Mouse (Mus musculus): ENCODE measurements around the gene Myo1e. TPM values are rescaled to one million over a fixed set of nuclear protein-coding genes. Genes with fewer than 3 reads are reported as not detected.
"Not testable (repeated sequence)": the region's sequence is repeated elsewhere in the genome, so short reads cannot be mapped to it uniquely, and the experiment has no call there.

The Myo1e gene
- polyA plus RNA-seq, 1 experiment from 2014 or later: 5.9 TPM

DNA sequence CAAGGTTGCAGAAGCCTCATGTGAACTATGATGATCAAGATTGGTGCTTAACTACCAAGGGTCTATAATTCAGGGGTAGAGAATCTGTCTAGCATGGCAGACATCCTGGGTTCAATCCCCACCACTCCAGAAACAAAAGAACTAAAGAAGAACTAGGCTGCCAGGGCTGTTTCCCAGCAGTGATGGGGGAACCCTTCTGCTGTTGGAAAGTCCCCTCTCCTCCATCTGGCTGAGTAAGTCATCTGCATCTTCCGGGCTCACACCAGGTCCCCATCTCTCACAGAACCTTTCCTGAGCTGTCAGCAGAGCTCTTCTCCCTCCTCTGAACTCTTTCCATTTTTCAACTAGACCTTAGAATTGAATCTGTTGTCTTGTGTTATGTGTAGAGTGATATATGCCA lies 45.9 kb downstream of the Myo1e start:
- Histone ChIP-seq H3K9ac (ENCODE audit: low read depth, low read length) (no peak overlapping the region), H3K36me3 (ENCODE audit: control insufficient read depth, insufficient read depth, low read length) (no peaks in the 10 kb centered on the region), H3K4me1 (replicated peaks; ENCODE audit: control insufficient read depth, insufficient read depth, low read length) (peaks cover 1% of the 10 kb centered on the region; the same call in 1 of the 2 replicates), H3K27me3 (replicated peaks; ENCODE audit: control insufficient read depth, insufficient read depth, low read length) (no peaks in the 10 kb centered on the region), H3K4me2 (no peak overlapping the region), H3K27ac (ENCODE audit: low read depth, low read length) (no peak overlapping the region), H3K9me3 (ENCODE audit: control insufficient read depth, low read length) (no peaks in the 10 kb centered on the region), H3K4me3 (ENCODE audit: low read depth, low read length) (no peak overlapping the region)
- ATAC-seq (replicated peaks; ENCODE audit: low FRiP score) (no peak), DNase-seq (ENCODE audit: low spot score) (no peak)
- WGBS: 78% methylated on average over 1 of the region's 1 CpGs

GRCm38 (mm10) chr9:70255005-70255404 lies 47.9 kb downstream of the Myo1e start:
- H3K4me3 ChIP-seq (ENCODE audit: low read depth, low read length): no peak overlapping the region
- H3K9ac ChIP-seq (ENCODE audit: low read depth, low read length): no peak overlapping the region
- no peaks in the 10 kb centered on the region for H3K9me3 ChIP-seq (ENCODE audit: control insufficient read depth, low read length)
- H3K27ac ChIP-seq (ENCODE audit: low read depth, low read length): no peak overlapping the region
- peaks cover 2% of the 10 kb centered on the region; the same call in 1 of the 2 replicates for H3K4me1 ChIP-seq (replicated peaks; ENCODE audit: control insufficient read depth, insufficient read depth, low read length)
- no peaks in the 10 kb centered on the region for H3K36me3 ChIP-seq (ENCODE audit: control insufficient read depth, insufficient read depth, low read length)
- H3K27me3 ChIP-seq (replicated peaks; ENCODE audit: control insufficient read depth, insufficient read depth, low read length): no peaks in the 10 kb centered on the region
- no peak overlapping the region for H3K4me2 ChIP-seq
- 77% methylated on average over 4 of the region's 4 CpGs for WGBS
- ATAC-seq (replicated peaks; ENCODE audit: low FRiP score) (no peak), DNase-seq (ENCODE audit: low spot score) (no peak)

DNA sequence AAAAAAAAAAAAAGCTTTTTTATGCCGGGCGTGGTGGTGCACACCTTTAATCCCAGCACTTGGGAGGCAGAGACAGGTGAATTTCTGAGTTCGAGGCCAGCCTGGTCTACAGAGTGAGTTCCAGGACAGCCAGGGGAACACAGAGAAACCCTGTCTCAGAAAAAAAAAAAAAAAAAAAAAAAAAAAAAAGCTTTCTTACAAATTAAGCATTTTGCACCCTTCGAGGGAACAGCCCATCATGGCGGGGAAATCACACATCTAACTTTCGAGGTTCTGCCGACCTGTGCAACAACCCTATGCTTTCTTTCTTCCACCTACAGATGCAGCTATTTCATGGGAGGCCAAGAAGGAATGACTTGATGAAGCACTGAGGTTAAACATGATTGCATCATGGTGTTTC lies 48.9 kb downstream of the Myo1e start:
- H3K4me2 ChIP-seq; H3K9ac ChIP-seq (ENCODE audit: low read depth, low read length); H3K4me1 ChIP-seq (replicated peaks; ENCODE audit: control insufficient read depth, insufficient read depth, low read length); ATAC-seq (replicated peaks; ENCODE audit: low FRiP score); H3K4me3 ChIP-seq (ENCODE audit: low read depth, low read length); DNase-seq (ENCODE audit: low spot score); H3K27ac ChIP-seq (ENCODE audit: low read depth, low read length); H3K9me3 ChIP-seq (ENCODE audit: control insufficient read depth, low read length); H3K36me3 ChIP-seq (ENCODE audit: control insufficient read depth, insufficient read depth, low read length); H3K27me3 ChIP-seq (replicated peaks; ENCODE audit: control insufficient read depth, insufficient read depth, low read length): not testable (repeated sequence)
- whole genome bisulfite sequencing: 86% methylated on average over 7 of the region's 7 CpGs

DNA sequence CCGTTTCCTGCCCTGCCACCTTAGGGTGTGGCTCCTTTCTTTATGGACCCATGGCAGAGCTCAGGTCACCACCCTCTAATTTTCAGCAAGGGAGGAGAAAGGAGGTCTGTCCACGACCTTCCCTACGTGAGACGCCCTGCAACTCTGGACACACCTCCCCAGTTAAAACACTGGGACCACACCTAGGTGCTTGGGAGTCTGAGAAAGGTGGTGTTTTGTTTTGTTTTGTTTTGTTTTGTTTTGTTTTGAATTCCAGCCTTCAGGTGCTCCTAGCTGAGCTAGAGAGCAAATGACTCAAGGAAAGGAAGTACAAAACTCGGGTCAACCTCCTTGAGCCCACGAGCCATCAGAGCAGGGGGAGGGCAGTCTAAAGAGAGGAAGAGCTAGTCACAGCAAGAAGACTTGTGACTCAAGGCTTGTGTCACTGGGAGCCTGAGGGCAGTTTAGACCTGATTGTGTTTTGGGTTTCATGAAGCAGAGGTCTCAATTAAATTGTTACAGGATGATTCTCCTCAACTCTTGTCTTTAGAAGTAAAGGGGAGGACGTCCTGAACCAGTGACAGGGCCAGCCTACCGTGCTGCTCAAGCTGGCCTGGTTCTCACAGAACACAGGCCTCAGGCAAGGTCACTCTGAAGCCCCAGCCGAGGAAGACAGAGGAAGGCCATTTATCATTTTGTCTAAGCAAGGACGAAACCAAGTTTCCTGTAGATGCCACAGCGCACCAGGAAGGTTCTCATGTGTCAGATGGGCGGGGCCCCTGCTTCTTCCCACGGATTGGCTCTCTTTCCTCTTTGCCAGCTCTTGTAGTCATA lies 50.3 kb downstream of the Myo1e start:
- H3K27ac ChIP-seq (ENCODE audit: low read depth, low read length): no peak overlapping the region
- no peak overlapping the region for H3K9ac ChIP-seq (ENCODE audit: low read depth, low read length)
- 36% methylated on average over 13 of the region's 13 CpGs for WGBS
- ATAC-seq (replicated peaks; ENCODE audit: low FRiP score) (no peak), DNase-seq (ENCODE audit: low spot score) (no peak)
- peaks cover 2% of the 10 kb centered on the region; the same call in 1 of the 2 replicates for H3K4me1 ChIP-seq (replicated peaks; ENCODE audit: control insufficient read depth, insufficient read depth, low read length)
- no peaks in the 10 kb centered on the region for H3K36me3 ChIP-seq (ENCODE audit: control insufficient read depth, insufficient read depth, low read length)
- H3K4me2 ChIP-seq: peak overlapping the region; percentile 8; the same call in 1 of the 2 replicates
- H3K27me3 ChIP-seq (replicated peaks; ENCODE audit: control insufficient read depth, insufficient read depth, low read length): no peaks in the 10 kb centered on the region
- no peak overlapping the region for H3K4me3 ChIP-seq (ENCODE audit: low read depth, low read length)
- H3K9me3 ChIP-seq (ENCODE audit: control insufficient read depth, low read length): no peaks in the 10 kb centered on the region

GRCm38 (mm10) chr9:70260324-70260841 lies 53.2 kb downstream of the Myo1e start:
- no peak for DNase-seq (ENCODE audit: low spot score)
- H3K4me1 ChIP-seq (replicated peaks; ENCODE audit: control insufficient read depth, insufficient read depth, low read length): peaks cover 2% of the 10 kb centered on the region; the same call in 1 of the 2 replicates
- WGBS: 53% methylated on average over 9 of the region's 9 CpGs

DNA sequence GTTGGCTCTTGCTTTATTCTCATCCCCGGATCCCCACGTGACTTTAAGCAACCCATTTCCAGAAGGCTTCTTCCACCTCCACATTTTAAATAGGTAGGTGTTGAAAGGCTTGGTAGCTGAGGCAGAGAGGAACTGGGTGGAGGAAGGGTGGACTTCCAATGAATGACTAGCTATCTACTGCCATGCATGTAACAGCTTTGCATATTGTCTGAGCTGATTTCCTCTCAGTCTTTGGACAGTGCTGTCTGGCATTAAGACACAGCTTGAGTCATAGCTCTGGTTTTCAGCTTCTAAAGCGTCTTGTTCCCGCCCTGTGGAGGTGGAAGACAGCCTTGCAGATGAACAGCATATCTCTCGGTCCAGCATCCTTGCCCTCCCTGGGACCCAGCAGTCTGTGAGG lies 54.5 kb downstream of the Myo1e start:
- WGBS: 60% methylated on average over 5 of the region's 5 CpGs
- DNase-seq (ENCODE audit: low spot score): no peak
- H3K27ac ChIP-seq (ENCODE audit: low read depth, low read length): no peak overlapping the region
- no peak for ATAC-seq (replicated peaks; ENCODE audit: low FRiP score)
- H3K4me3 ChIP-seq (ENCODE audit: low read depth, low read length): no peak overlapping the region
- no peaks in the 10 kb centered on the region for H3K27me3 ChIP-seq (replicated peaks; ENCODE audit: control insufficient read depth, insufficient read depth, low read length)
- H3K4me2 ChIP-seq: no peak overlapping the region
- H3K36me3 ChIP-seq (ENCODE audit: control insufficient read depth, insufficient read depth, low read length): no peaks in the 10 kb centered on the region
- no peaks in the 10 kb centered on the region for H3K9me3 ChIP-seq (ENCODE audit: control insufficient read depth, low read length)
- H3K4me1 ChIP-seq (replicated peaks; ENCODE audit: control insufficient read depth, insufficient read depth, low read length): peaks cover 2% of the 10 kb centered on the region; the same call in 1 of the 2 replicates
- H3K9ac ChIP-seq (ENCODE audit: low read depth, low read length): no peak overlapping the region

More at GRCm38 (mm10) chr9:70260324-70260841, 53.2 kb downstream of the Myo1e start:
- H3K9ac ChIP-seq (ENCODE audit: low read depth, low read length): no peak overlapping the region
- no peak overlapping the region for H3K4me3 ChIP-seq (ENCODE audit: low read depth, low read length)
- ATAC-seq (replicated peaks; ENCODE audit: low FRiP score): no peak
- no peaks in the 10 kb centered on the region for H3K9me3 ChIP-seq (ENCODE audit: control insufficient read depth, low read length)
- no peak overlapping the region for H3K4me2 ChIP-seq
- H3K36me3 ChIP-seq (ENCODE audit: control insufficient read depth, insufficient read depth, low read length): no peaks in the 10 kb centered on the region
- no peaks in the 10 kb centered on the region for H3K27me3 ChIP-seq (replicated peaks; ENCODE audit: control insufficient read depth, insufficient read depth, low read length)
- H3K27ac ChIP-seq (ENCODE audit: low read depth, low read length): no peak overlapping the region

DNA sequence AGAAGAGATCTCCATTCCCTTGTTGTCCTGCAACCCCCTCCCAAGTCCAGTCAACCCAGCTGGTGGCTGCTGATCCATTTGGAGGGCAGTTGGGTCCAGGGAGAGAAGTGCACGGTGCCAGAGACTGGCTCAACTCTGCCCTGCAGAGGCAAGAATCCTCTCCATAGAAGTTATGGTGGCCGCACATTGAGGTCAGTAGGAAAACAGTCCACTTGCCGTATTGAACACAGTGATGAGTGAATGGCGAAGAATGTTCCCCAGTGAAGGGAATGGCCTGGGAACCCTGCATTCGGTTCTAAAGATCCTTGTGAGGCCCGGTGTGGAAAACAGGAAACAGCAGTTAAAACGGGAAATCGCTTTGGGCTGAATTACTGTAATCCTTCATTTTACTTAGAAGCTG lies 56.0 kb downstream of the Myo1e start:
- no peak overlapping the region for H3K4me3 ChIP-seq (ENCODE audit: low read depth, low read length)
- ATAC-seq (replicated peaks; ENCODE audit: low FRiP score) (no peak), DNase-seq (ENCODE audit: low spot score) (no peak)
- 56% methylated on average over 8 of the region's 8 CpGs for WGBS
- no peak overlapping the region for H3K27ac ChIP-seq (ENCODE audit: low read depth, low read length)
- H3K4me1 ChIP-seq (replicated peaks; ENCODE audit: control insufficient read depth, insufficient read depth, low read length): 0 out of 2 replicates have a peak, but pooled peaks cover under 1% of the 10 kb centered on the region
- no peaks in the 10 kb centered on the region for H3K9me3 ChIP-seq (ENCODE audit: control insufficient read depth, low read length)
- no peak overlapping the region for H3K4me2 ChIP-seq
- no peaks in the 10 kb centered on the region for H3K27me3 ChIP-seq (replicated peaks; ENCODE audit: control insufficient read depth, insufficient read depth, low read length)
- no peak overlapping the region for H3K9ac ChIP-seq (ENCODE audit: low read depth, low read length)
- no peaks in the 10 kb centered on the region for H3K36me3 ChIP-seq (ENCODE audit: control insufficient read depth, insufficient read depth, low read length)

DNA sequence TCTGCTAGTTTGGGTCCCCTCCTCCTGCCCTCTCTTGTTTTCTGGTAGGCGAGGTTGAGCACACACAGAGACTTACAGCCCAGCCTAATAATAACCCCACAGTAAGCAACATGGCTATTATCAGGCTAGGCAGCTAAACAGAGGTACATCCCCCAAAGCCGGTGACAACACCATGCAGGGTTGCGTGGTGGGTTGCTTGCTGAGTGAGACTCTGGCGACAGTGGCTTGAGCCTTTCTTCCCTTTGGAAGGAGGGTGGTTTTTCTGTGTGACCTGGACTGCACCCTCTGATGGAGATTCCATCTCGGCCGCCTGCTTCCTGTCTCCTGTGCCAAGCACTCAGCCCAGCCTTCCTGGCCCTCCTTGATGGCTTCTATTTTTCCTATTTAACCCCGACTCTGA lies 56.6 kb downstream of the Myo1e start:
- H3K4me3 ChIP-seq (ENCODE audit: low read depth, low read length): no peak overlapping the region
- 46% methylated on average over 7 of the region's 7 CpGs for WGBS
- H3K4me2 ChIP-seq: no peak overlapping the region
- H3K36me3 ChIP-seq (ENCODE audit: control insufficient read depth, insufficient read depth, low read length): no peaks in the 10 kb centered on the region
- H3K9ac ChIP-seq (ENCODE audit: low read depth, low read length): no peak overlapping the region
- no peaks in the 10 kb centered on the region for H3K27me3 ChIP-seq (replicated peaks; ENCODE audit: control insufficient read depth, insufficient read depth, low read length)
- ATAC-seq (replicated peaks; ENCODE audit: low FRiP score) (no peak), DNase-seq (ENCODE audit: low spot score) (no peak)
- H3K4me1 ChIP-seq (replicated peaks; ENCODE audit: control insufficient read depth, insufficient read depth, low read length): no peaks in the 10 kb centered on the region
- no peak overlapping the region for H3K27ac ChIP-seq (ENCODE audit: low read depth, low read length)
- no peaks in the 10 kb centered on the region for H3K9me3 ChIP-seq (ENCODE audit: control insufficient read depth, low read length)

DNA sequence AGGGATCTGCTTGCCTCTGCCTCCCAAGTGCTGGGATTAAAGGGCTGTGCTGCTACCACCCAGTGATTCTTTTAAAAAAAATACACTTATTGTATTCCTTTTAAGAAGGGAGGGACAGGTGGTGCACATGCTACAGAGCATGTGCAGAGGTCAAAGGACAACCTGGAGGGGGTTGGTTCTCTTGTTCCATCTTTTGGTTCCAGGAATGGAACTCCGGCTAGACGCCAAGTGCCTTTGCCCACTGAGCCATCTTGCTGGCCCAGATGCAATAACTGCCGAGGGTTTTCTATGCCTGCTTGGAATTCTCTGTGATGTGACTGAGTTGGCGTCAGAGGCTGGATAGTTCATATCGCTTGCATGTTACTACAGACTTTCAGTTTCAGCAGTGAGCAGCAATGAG lies 58.4 kb downstream of the Myo1e start:
- no peak overlapping the region for H3K4me2 ChIP-seq
- no peak overlapping the region for H3K9ac ChIP-seq (ENCODE audit: low read depth, low read length)
- 83% methylated on average over 5 of the region's 5 CpGs for WGBS
- H3K27ac ChIP-seq (ENCODE audit: low read depth, low read length): no peak overlapping the region
- no peak overlapping the region for H3K4me3 ChIP-seq (ENCODE audit: low read depth, low read length)
- H3K9me3 ChIP-seq (ENCODE audit: control insufficient read depth, low read length): no peaks in the 10 kb centered on the region
- H3K27me3 ChIP-seq (replicated peaks; ENCODE audit: control insufficient read depth, insufficient read depth, low read length): no peaks in the 10 kb centered on the region
- H3K4me1 ChIP-seq (replicated peaks; ENCODE audit: control insufficient read depth, insufficient read depth, low read length): no peaks in the 10 kb centered on the region
- ATAC-seq (replicated peaks; ENCODE audit: low FRiP score) (no peak), DNase-seq (ENCODE audit: low spot score) (no peak)
- no peaks in the 10 kb centered on the region for H3K36me3 ChIP-seq (ENCODE audit: control insufficient read depth, insufficient read depth, low read length)

All from liver, embryonic 11.5 days (tissue).